Mouse (Mus musculus) mouse embryonic stem cell (cell line): Measurements from ENCODE around the gene Ubr3.

Experiments used
- in situ Hi-C, 2 experiments: fragments of 300-500 bp; cut with MboI; formaldehyde crosslinking; loops; 1 replicate in 1 of 2; 3 replicates in 1 of 2; pipeline ENCODE4 v1.14.3; 2019 to 2020; ENCODE audit warnings: low sequenced_read_pairs in 2 of 2, low pct_unique_long_range_greater_than_20kb in 1 of 2, mixed read lengths in 1 of 2; ENCODE audit not compliant: unreplicated experiment in 1 of 2

The Ubr3 gene

GRCm38 (mm10) chr2:69897039-69897617 lies at the start of gene Ubr3:
Gene Ubr3, plus strand, starts transcription at chr2:69897246.
- in situ Hi-C loops, result no loop called here

DNA sequence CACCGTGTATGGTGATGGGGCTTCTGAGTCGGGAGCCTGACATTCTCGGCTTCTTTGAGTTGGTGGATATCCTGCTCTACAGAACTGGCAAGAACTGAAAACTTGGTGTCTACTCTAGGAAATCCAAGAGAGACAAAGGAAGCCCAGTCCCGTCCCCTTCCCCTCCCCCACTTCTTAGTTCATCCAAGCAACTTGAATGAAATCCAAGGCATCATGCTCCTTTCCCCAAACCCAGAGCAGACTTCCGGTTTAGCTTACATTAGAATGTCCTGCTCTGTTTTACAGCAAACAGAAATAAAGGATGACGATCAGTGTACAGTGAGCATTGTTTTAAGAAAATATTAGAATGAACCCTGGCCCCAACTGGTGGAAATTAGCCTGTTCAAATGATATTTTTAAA lies 47.8 kb upstream of the Ubr3 start:
- in situ Hi-C loops, result no loop called here

DNA sequence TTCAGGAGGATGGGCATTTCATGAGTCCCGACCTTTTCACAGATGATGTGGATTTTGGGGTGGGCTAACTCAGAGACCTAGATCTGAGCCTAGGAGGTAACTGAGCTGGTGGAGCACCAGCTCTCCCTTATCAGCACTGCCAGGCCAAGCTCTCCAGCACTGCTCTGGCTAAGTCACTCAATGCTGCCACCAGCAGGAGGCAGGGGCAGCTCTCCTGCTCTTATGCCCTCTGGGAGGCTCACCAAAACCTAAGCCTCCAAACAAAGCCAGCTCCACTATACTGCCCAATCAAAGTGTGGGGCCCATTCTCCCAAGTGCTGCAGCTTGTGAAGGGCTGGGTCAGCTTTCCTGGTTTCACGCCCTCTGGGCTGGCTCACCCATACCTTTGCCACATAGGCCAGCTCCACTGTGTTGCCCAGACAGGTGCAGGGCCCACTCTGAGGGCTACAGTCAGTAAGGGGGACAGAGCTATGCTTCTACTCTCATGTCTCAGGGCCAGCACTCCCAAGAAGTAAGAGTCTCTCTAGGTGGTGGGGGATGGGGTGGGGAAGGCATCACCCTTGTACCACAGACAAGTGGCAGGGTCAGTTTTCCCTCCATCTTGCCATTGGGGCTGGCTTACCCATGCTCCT lies 45.5 kb upstream of the Ubr3 start:
- in situ Hi-C loops, result no loop called here

DNA sequence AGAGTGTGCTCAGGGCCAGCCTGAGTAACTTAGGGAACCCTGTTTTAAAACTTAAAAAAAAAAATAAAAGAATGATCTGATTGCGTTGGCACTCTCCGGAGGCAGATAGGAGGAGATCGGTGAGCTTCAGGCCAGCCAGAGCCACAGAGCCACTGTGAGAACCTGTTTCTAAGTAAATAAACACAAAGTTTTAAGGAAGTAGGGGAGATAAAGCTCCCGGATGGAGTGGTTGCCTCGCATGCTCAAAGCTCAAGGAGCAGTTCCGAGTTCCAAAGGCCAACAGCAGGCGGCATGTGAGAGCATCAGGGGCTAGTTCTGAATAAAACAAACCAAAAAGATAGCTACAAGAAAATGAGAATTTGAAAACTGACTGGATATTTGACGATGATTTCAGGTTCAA lies 40.7 kb upstream of the Ubr3 start:
- in situ Hi-C loops, result no loop called here

- in situ Hi-C loops, result no loop called here
Measured at GRCm38 (mm10) chr2:69857882-69858281, 39.2 kb upstream of the Ubr3 start.

DNA sequence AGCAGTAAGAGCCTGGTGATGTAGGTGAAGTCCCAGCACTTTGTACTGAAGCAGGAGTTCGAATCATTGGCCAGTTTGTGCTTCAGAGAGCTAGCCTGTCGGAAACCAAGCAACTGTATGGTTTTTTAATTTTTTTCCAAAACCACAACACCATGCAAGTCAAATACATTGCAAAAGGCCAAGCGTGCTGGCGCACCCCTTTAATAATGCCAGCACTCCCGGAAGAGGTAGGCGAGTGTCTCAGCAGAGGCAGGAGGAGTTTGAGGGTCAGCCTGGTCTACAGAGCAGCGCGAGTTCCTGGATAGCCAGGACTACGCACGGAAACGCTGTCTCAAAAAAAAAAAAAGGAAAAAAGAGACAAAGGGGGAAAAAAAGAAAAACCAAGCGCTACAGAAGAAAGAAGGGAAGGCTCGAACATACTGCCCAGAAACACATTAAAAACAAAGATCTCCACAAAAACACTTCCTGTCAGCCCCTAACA lies 36.0 kb upstream of the Ubr3 start:
- in situ Hi-C loops, result no loop called here

- in situ Hi-C loops, result no loop called here
Measured at GRCm38 (mm10) chr2:69861485-69862091, 35.5 kb upstream of the Ubr3 start, which contains the start of gene Ssb. Gene Ssb, plus strand, starts transcription at chr2:69861562.

- in situ Hi-C loops, result no loop called here
Measured at GRCm38 (mm10) chr2:69862117-69862657, 34.9 kb upstream of the Ubr3 start.

DNA sequence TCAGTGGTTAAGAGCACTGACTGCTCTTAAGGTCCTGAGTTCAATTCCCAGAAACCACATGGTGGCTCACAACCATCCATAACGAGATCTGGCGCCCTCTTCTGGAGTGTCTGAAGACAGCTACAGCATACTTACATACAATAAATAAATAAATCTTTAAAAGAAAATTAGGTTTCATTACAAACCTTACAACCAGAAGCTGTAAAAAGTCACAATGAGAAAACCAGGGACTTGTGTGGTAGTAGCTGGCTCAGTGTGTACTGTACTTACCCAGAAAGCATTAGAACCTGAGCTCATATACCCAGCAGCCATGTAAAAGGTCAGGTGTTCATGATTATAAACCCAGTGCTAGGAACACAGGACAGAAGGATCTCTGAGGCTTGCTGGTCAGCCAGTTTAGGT lies 13.1 kb upstream of the Ubr3 start:
- in situ Hi-C loops, result no loop called here

- in situ Hi-C loops, result no loop called here
Measured at GRCm38 (mm10) chr2:69884581-69884980, 12.5 kb upstream of the Ubr3 start.

DNA sequence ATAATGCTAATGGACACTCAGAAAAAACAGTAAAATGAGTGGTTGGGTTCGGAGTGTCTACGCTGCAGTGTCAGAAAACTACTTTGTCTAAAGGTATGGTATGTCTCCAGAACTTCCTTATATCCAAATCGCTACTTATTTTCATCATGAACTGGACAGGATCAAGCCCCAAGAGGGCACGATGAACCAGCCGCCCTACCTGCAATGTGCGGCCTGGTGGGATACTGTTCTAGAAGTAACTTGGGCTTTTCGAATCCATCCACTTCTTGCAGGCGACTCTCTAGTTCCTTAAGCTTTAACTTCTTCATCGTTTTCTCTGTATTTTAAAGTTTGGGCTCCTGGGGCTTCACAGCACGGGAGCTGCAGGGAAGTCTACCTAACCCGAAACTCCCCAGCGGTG lies 12.0 kb upstream of the Ubr3 start:
- in situ Hi-C loops, result no loop called here

DNA sequence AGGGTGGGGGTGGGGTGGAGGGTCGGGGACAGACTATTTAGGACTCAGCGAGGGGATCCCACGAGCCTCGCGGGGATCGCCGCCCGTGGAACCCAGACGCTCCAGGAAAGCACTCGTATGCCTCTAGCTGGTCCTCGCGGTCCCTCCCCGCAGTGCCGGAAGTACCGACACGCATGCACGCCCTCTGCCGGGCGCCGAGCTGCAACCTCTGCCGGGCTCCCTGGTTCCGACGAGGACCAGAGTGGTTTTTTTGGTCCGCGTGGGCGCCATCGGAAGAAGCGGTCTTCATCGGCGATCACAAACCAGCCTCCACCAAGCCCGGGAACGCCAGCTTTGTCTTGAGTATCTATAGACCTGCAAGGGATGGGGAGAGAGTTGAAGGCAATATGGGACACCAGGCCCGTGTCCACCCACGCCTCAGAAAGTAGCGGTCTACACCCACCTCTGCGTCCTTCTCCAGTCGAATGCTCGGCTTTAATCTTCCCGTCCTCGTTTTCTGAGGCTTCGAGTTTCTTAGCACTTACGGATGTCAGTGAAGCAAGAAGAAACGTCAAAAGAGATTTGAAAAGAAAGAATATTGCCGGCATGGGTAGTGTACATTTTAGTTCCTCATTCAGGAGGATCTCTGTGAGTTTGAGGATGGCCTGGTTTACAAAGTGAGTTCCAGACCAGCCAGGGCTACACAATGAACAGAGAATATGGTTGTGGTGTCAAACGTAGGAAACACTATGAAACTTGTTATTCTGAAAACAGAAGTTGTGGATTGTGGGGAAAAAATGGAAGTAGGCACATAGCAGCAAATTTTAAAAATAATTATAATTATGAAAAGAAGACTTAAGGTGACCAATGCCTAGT lies 11.4 kb upstream of the Ubr3 start, which contains the start of gene Mettl5:
Mettl5 (minus strand) TSS at position 165 of the 855 bp plus-strand sequence.
- in situ Hi-C loops, result no loop called here

DNA sequence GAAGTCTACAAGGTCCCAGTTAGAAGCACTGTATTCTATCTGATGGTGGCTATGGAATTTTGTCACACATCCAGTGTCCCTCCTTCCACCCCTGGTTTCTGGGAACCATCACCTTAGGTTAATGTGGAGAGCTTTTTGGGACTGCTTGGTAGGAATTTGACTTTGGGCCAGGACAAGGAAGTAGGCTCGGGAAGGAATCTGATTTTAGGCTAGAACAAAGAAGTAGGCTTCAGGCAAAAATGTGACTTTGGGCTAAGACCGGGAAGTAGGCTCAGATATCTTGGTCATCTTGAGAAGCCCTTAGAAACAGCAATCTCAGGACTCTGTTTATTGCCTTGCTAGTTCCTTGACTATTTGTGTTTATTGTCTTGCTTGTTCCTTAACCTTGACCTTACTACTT lies 8.1 kb upstream of the Ubr3 start:
- in situ Hi-C loops, result no loop called here

GRCm38 (mm10) chr2:69890843-69891242 lies 6.2 kb upstream of the Ubr3 start:
- in situ Hi-C loops, result no loop called here

GRCm38 (mm10) chr2:69893145-69893544 lies 3.9 kb upstream of the Ubr3 start:
- in situ Hi-C loops, result no loop called here

DNA sequence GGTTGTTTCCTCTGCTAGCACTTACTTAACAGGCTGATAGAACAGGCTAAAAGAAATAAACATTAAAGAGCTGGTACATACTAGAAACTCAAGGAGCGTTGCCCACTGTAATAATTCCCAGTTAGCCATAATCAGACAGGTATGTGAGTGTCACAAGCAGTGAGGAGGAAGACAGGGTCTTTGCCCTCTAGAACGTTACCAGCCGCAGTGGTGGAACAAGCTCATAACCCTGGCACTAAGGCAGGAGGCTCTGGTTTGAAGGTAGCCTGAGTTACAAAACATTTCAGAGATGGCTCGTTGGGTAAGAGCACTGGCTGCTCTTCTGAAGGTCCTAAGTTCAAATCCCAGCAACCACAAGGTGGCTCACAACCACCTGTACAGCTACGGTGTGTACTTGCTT lies 3.2 kb upstream of the Ubr3 start:
- in situ Hi-C loops, result no loop called here

DNA sequence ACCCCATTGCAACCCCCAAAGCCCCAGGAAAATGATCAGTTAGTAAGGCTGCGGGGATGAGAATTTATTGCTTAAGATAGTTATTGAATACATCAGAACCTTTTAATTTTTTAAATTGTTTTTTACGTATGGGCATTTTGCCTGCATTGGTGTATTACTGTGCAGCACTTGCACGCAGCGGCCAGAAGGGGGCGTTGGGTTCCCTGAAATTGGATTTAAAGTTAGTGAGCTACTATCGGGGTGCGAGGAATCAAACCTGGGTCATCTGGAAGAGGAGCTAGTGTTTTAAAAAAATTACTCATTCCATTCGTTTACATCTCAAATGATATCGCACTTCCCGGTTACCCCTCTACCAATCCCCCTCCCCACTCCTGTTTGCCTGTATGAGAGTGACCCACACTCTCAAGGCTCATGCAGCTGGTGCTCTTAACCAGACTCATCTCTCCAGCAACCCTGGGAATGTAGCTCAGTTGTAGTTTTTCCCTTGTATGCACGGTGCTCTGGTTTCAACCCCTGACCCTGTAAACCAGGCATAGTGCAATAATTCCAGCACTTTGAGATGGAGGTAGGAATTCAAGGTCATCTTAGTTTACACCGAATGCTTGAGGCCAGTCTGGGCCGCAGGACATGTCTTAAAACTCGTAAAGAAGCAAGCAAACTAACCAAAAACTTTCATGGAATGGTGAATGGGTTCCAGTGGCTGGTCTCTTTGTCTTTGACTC lies 1.4 kb upstream of the Ubr3 start:
- in situ Hi-C loops, result no loop called here

DNA sequence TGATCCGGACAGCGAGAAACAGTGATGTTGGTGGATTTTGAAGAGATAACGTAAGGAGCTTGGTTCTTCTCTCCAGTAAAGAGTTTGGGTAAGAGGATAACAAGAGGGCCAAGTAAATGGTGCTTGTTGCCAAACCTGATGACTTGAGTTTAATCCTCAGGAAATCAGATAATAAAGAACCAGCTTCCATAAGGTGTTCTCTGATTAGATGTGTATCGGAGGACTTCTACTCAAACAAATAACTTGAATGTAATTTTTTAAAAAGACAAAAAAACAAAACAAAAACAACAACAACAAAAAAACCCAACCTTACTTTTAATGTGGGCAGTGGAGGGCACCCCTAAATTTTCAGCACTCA lies 843 bp upstream of the Ubr3 start:
- in situ Hi-C loops, result no loop called here
